Mouse (Mus musculus): ENCODE results near the gene Arl6ip5.

- no peak for TF ChIP-seq GATA1 (IDR thresholded peaks at IDR 0.05; ENCODE audit: borderline replicate concordance, low read length)
- no peak for TF ChIP-seq FLI1 (IDR thresholded peaks at IDR 0.05; ENCODE audit: low read length)
Observed at GRCm38 (mm10) chr6:97216154-97216821, 5.8 kb downstream of the Arl6ip5 start.
